Mouse (Mus musculus) heart, adult 2 months (tissue): ENCODE measurements around the gene Agpat4.

ENCODE experiments used
- CTCF ChIP-seq: fragments of 200-600 bp; IDR thresholded peaks from 2 replicates; pipeline ENCODE4 v1.8.1; 2022; ENCODE audit warnings: antibody characterized with exemption, mild to moderate bottlenecking, moderate library complexity
- EP300 ChIP-seq: fragments of 200-500 bp; IDR thresholded peaks from 2 replicates; pipeline ENCODE4 v1.6.1; 2011; ENCODE audit warnings: low read depth, low read length, control low read depth; ENCODE audit not compliant: insufficient read depth
- POLR2A ChIP-seq: fragments of 200-500 bp; IDR thresholded peaks from 2 replicates; pipeline ENCODE4 v1.6.1; 2011; ENCODE audit warnings: mild to moderate bottlenecking, low read depth, low read length, control low read depth; ENCODE audit not compliant: insufficient read depth

GRCm38 (mm10) chr17:12104690-12105089, 13.8 kb upstream of the Agpat4 start:
- TF ChIP-seq POLR2A, result no peak
- no peak for TF ChIP-seq CTCF
- no peak for TF ChIP-seq EP300
